8 mouse cellular contexts compared by ENCODE assay signal in the genomic region with DNA sequence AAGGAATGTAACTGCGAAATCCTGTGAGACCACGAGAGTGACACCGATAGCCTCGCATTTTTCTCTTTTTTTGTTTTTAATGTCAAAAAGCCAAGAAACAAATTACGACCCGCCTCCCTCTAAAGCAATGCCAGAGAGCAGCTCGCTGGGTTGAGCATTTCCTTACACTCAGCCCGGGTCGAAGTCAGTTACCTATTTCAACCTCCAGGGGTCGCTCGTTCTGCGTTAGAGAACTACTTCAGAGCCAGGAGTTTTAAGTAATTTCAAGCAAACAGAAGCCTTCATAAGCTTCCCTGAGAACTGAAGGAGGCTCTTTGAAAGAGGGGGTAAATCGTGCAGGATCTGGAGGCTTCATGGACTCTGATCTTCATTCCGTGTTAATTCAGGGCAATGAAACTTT. TPM values are rescaled to one million over a fixed set of nuclear protein-coding genes. Genes with fewer than 3 reads are reported as not detected.
DNase-seq lines count a peak whose midpoint lies in the region; ATAC-seq and TF ChIP-seq lines count a peak whose summit lies in the region.

No protein-coding gene starts in this region.

- H3K4me3 ChIP-seq in E14TG2a.4 (replicated peaks; ENCODE audit: low read length) = peak overlapping the region; percentile 50
- H3K4me3 ChIP-seq in forebrain, embryonic 14.5 days (ENCODE audit: low read depth, low read length) = no peak overlapping the region
- no peak overlapping the region for H3K4me3 ChIP-seq in liver, embryonic 15.5 days (replicated peaks)
- no peak overlapping the region for H3K4me3 ChIP-seq in neural tube, embryonic 12.5 days

- H3K27ac ChIP-seq in forebrain, embryonic 14.5 days (ENCODE audit: low read depth, low read length) = no peak overlapping the region
- no peak overlapping the region for H3K27ac ChIP-seq in liver, embryonic 15.5 days (replicated peaks)
- no peak overlapping the region for H3K27ac ChIP-seq in neural tube, embryonic 12.5 days

- TF ChIP-seq CTCF in E14TG2a.4 (conservative IDR thresholded peaks at IDR 0.05; ENCODE audit: low read length) = peak; percentile 92

- H3K4me1 ChIP-seq in E14TG2a.4 (replicated peaks; ENCODE audit: low read depth, low read length) = peaks cover 31% of the 10 kb centered on the region
- H3K4me1 ChIP-seq in forebrain, embryonic 14.5 days (ENCODE audit: control insufficient read depth, insufficient read depth, low read length) = no peaks in the 10 kb centered on the region
- H3K4me1 ChIP-seq in liver, embryonic 15.5 days (replicated peaks) = 0 out of 2 replicates have a peak, but pooled peaks cover 4% of the 10 kb centered on the region
- no peaks in the 10 kb centered on the region for H3K4me1 ChIP-seq in neural tube, embryonic 12.5 days

- no peak overlapping the region for H3K9ac ChIP-seq in forebrain, embryonic 14.5 days (ENCODE audit: low read length)
- H3K9ac ChIP-seq in liver, embryonic 15.5 days = no peak overlapping the region
- H3K9ac ChIP-seq in neural tube, embryonic 12.5 days = no peak overlapping the region

- intact Hi-C loops in heart, postnatal 10 days (cut with DNase I) = loop anchor here (1.0 to 5.0 kb wide), 3 partner anchors 35 to 132 kb away; partner anchors contain the start of gene Tcp1

- peaks cover 33% of the 10 kb centered on the region for H3K27me3 ChIP-seq in E14TG2a.4 (ENCODE audit: insufficient read depth, low read length)
- H3K27me3 ChIP-seq in forebrain, embryonic 14.5 days (replicated peaks; ENCODE audit: control insufficient read depth, insufficient read depth, low read length) = no peaks in the 10 kb centered on the region
- peaks cover 3% of the 10 kb centered on the region; the same call in 1 of the 2 replicates for H3K27me3 ChIP-seq in liver, embryonic 15.5 days
- no peaks in the 10 kb centered on the region for H3K27me3 ChIP-seq in neural tube, embryonic 12.5 days (replicated peaks)

- no peaks in the 10 kb centered on the region for H3K36me3 ChIP-seq in E14TG2a.4 (ENCODE audit: insufficient read depth, low read length)
- no peaks in the 10 kb centered on the region for H3K36me3 ChIP-seq in forebrain, embryonic 14.5 days (ENCODE audit: control insufficient read depth, insufficient read depth, low read length)
- H3K36me3 ChIP-seq in liver, embryonic 15.5 days (replicated peaks) = no peaks in the 10 kb centered on the region
- no peaks in the 10 kb centered on the region for H3K36me3 ChIP-seq in neural tube, embryonic 12.5 days

- WGBS in forebrain, embryonic 14.5 days = 1% methylated on average over 14 of the region's 14 CpGs
- WGBS in liver, embryonic 15.5 days (ENCODE audit: insufficient replicate concordance) = 2% methylated on average over 14 of the region's 14 CpGs
- WGBS in neural tube, embryonic 12.5 days = 3% methylated on average over 14 of the region's 14 CpGs

- ATAC-seq in forebrain, embryonic 14.5 days = peak; percentile 62
- ATAC-seq in liver, embryonic 15.5 days (ENCODE audit: insufficient read depth) = peak; percentile 49; the same call in 1 of the 2 replicates
- ATAC-seq in neural tube, embryonic 12.5 days (ENCODE audit: low FRiP score, low read depth) = no peak

- peak overlapping the region; percentile 24; the same call in 1 of the 2 replicates for H3K4me2 ChIP-seq in forebrain, embryonic 14.5 days (ENCODE audit: low read length)
- peak overlapping the region; percentile 35; the same call in 1 of the 2 replicates for H3K4me2 ChIP-seq in liver, embryonic 15.5 days
- peak overlapping the region; percentile 34; the same call in 1 of the 2 replicates for H3K4me2 ChIP-seq in neural tube, embryonic 12.5 days (replicated peaks)

- H3K9me3 ChIP-seq in E14TG2a.4 (ENCODE audit: low read length) = no peaks in the 10 kb centered on the region
- H3K9me3 ChIP-seq in forebrain, embryonic 14.5 days (replicated peaks; ENCODE audit: control insufficient read depth, low read length) = no peaks in the 10 kb centered on the region
- H3K9me3 ChIP-seq in liver, embryonic 15.5 days (replicated peaks) = no peaks in the 10 kb centered on the region
- no peaks in the 10 kb centered on the region for H3K9me3 ChIP-seq in neural tube, embryonic 12.5 days

- peak; percentile 81 for DNase-seq in c-Kit-positive CD71-positive TER-119-positive erythroid progenitor cells, embryonic 14.5 days (ENCODE audit: low spot score)
- peak; percentile 92 for DNase-seq in forebrain, embryonic 14.5 days (ENCODE audit: low spot score)
- DNase-seq in heart, postnatal 10 days = peak; percentile 90 to 91
- DNase-seq in kidney, postnatal 4 days = peak; percentile 89 to 92
- peak; percentile 67 for DNase-seq in telencephalon, adult 2 months (ENCODE audit: low read depth, low spot score)

RNA-seq across cellular contexts. Expression of gene Mrgprh, which starts 4.3 kb away (rescaled TPM):
- polyA plus RNA-seq in forebrain, embryonic 14.5 days (2014; fragmentation: Nextera tagmentation; extraction: Ambion mirVana) = not detected in 2 replicates
- 1 to 10 TPM; 1.9 to 2.1 TPM for total RNA-seq in heart, postnatal 10 days (2021)
- polyA plus RNA-seq in liver, embryonic 15.5 days (2015; fragmentation: Nextera tagmentation; extraction: Ambion mirVana) = not detected in 2 replicates
- polyA plus RNA-seq in neural tube, embryonic 12.5 days (2016; fragmentation: Nextera tagmentation; extraction: Ambion mirVana) = not detected in 2 replicates

RNA-seq across cellular contexts. Expression of gene Mas1, which starts 12.2 kb away (rescaled TPM):
- polyA plus RNA-seq in forebrain, embryonic 14.5 days (2014; fragmentation: Nextera tagmentation; extraction: Ambion mirVana) = 0.43 TPM in 1 of 2 replicates, not detected in the other
- under 1 TPM; 0.22 to 0.50 TPM for total RNA-seq in heart, postnatal 10 days (2021)
- 0.17 and 0.33 TPM in 2 replicates for polyA plus RNA-seq in liver, embryonic 15.5 days (2015; fragmentation: Nextera tagmentation; extraction: Ambion mirVana)
- 0.32 and 0.34 TPM in 2 replicates for polyA plus RNA-seq in neural tube, embryonic 12.5 days (2016; fragmentation: Nextera tagmentation; extraction: Ambion mirVana)

RNA-seq across cellular contexts. Expression of gene Pnldc1, which starts 29.9 kb away (rescaled TPM):
- 1.5 and 2.2 TPM in 2 replicates for polyA plus RNA-seq in forebrain, embryonic 14.5 days (2014; fragmentation: Nextera tagmentation; extraction: Ambion mirVana)
- 1 to 10 TPM; 1.3 to 1.5 TPM for total RNA-seq in heart, postnatal 10 days (2021)
- 0.40 and 0.45 TPM in 2 replicates for polyA plus RNA-seq in liver, embryonic 15.5 days (2015; fragmentation: Nextera tagmentation; extraction: Ambion mirVana)
- polyA plus RNA-seq in neural tube, embryonic 12.5 days (2016; fragmentation: Nextera tagmentation; extraction: Ambion mirVana) = 1.1 and 2.6 TPM in 2 replicates

RNA-seq across cellular contexts. Expression of gene Tcp1, which starts 35.3 kb away (rescaled TPM):
- polyA plus RNA-seq in forebrain, embryonic 14.5 days (2014; fragmentation: Nextera tagmentation; extraction: Ambion mirVana) = 462 and 494 TPM in 2 replicates
- 100 to 1,000 TPM; 226 to 233 TPM for total RNA-seq in heart, postnatal 10 days (2021)
- polyA plus RNA-seq in liver, embryonic 15.5 days (2015; fragmentation: Nextera tagmentation; extraction: Ambion mirVana) = 185 and 211 TPM in 2 replicates
- polyA plus RNA-seq in neural tube, embryonic 12.5 days (2016; fragmentation: Nextera tagmentation; extraction: Ambion mirVana) = 477 and 481 TPM in 2 replicates

RNA-seq across cellular contexts. Expression of gene Mrpl18, which starts 36.0 kb away (rescaled TPM):
- 113 and 128 TPM in 2 replicates for polyA plus RNA-seq in forebrain, embryonic 14.5 days (2014; fragmentation: Nextera tagmentation; extraction: Ambion mirVana)
- 100 to 1,000 TPM; 159 to 170 TPM for total RNA-seq in heart, postnatal 10 days (2021)
- polyA plus RNA-seq in liver, embryonic 15.5 days (2015; fragmentation: Nextera tagmentation; extraction: Ambion mirVana) = 86.0 and 95.2 TPM in 2 replicates
- polyA plus RNA-seq in neural tube, embryonic 12.5 days (2016; fragmentation: Nextera tagmentation; extraction: Ambion mirVana) = 140 and 146 TPM in 2 replicates
